Mouse (Mus musculus): ENCODE measurements around the gene Gm3424.
"Not testable (repeated sequence)": the region's sequence is repeated elsewhere in the genome, so short reads cannot be mapped to it uniquely, and the experiment has no call there.

The Gm3424 gene

GRCm38 (mm10) chr14:5830229-5830628, at the start of gene Gm3424:
Gene Gm3424 (minus strand): TSS chr14:5830329.
- not testable (repeated sequence) for H3K4me3 ChIP-seq (replicated peaks; ENCODE audit: low read length); H3K36me3 ChIP-seq (ENCODE audit: insufficient read depth, low read length); H3K27me3 ChIP-seq (ENCODE audit: insufficient read depth, low read length); H3K4me1 ChIP-seq (replicated peaks; ENCODE audit: low read depth, low read length); H3K9me3 ChIP-seq (ENCODE audit: low read length)

- not testable (repeated sequence) for H3K27me3 ChIP-seq (ENCODE audit: insufficient read depth, low read length); H3K36me3 ChIP-seq (ENCODE audit: insufficient read depth, low read length); H3K4me1 ChIP-seq (replicated peaks; ENCODE audit: low read depth, low read length); H3K9me3 ChIP-seq (ENCODE audit: low read length); H3K4me3 ChIP-seq (replicated peaks; ENCODE audit: low read length)
Measured at GRCm38 (mm10) chr14:5879791-5880190, 49.7 kb upstream of the Gm3424 start.

DNA sequence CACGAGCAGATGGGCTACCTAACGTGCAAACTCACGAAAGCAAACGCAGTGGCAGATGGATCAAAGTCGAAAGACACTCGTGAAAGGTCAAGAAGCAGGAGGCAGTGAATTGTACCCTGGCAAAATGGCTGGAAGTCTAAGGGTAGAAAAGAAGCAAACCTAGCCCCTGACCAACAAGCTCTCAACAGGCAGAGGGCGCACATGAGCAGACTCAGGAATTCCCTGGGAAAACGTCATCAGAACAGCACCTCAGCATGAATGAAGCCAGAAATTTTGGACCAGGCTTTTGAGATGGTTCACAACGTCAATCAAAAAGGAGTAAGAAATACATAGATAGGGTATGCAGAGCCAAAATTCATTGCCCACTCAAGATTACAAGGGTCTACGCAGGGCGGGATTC, 49.0 kb upstream of the Gm3424 start:
- not testable (repeated sequence) for H3K4me1 ChIP-seq (replicated peaks; ENCODE audit: low read depth, low read length); H3K27me3 ChIP-seq (ENCODE audit: insufficient read depth, low read length); H3K36me3 ChIP-seq (ENCODE audit: insufficient read depth, low read length); H3K9me3 ChIP-seq (ENCODE audit: low read length); H3K4me3 ChIP-seq (replicated peaks; ENCODE audit: low read length)

DNA sequence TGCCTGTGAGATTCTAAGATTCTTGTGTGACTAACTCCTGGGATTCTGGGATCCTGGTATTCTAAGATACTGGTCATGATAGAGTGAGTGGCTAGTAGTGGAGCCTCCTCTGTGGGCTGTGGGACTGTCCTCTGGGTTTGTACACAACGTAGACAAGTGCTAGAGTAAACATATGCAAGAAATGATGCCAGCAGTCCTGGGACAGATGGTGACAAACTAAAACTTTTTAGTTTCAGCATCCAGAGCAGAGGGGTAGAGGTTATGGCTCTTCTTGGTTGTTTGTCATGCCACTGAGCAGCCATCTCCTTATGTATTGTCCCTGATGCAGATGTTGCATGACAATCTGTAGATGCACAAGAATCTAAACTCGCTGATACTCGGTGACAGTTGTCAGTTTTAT, 25.8 kb upstream of the Gm3424 start:
- not testable (repeated sequence) for H3K9me3 ChIP-seq (ENCODE audit: low read length); H3K27me3 ChIP-seq (ENCODE audit: insufficient read depth, low read length); H3K4me1 ChIP-seq (replicated peaks; ENCODE audit: low read depth, low read length); H3K4me3 ChIP-seq (replicated peaks; ENCODE audit: low read length); H3K36me3 ChIP-seq (ENCODE audit: insufficient read depth, low read length)

GRCm38 (mm10) chr14:5812699-5813356, 17.3 kb downstream of the Gm3424 start:
- not testable (repeated sequence) for H3K27me3 ChIP-seq (ENCODE audit: insufficient read depth, low read length); H3K4me3 ChIP-seq (replicated peaks; ENCODE audit: low read length); H3K9me3 ChIP-seq (ENCODE audit: low read length); H3K4me1 ChIP-seq (replicated peaks; ENCODE audit: low read depth, low read length); H3K36me3 ChIP-seq (ENCODE audit: insufficient read depth, low read length)

GRCm38 (mm10) chr14:5807882-5808281, 22.2 kb downstream of the Gm3424 start, which contains the start of gene Gm3383:
Gene Gm3383 (minus strand): TSS chr14:5807982.
- H3K4me3 ChIP-seq (replicated peaks; ENCODE audit: low read length); H3K4me1 ChIP-seq (replicated peaks; ENCODE audit: low read depth, low read length); H3K36me3 ChIP-seq (ENCODE audit: insufficient read depth, low read length); H3K9me3 ChIP-seq (ENCODE audit: low read length); H3K27me3 ChIP-seq (ENCODE audit: insufficient read depth, low read length): not testable (repeated sequence)

All from E14TG2a.4 (cell line).